23 mouse cellular contexts compared by ENCODE assay signal in the genomic region with DNA sequence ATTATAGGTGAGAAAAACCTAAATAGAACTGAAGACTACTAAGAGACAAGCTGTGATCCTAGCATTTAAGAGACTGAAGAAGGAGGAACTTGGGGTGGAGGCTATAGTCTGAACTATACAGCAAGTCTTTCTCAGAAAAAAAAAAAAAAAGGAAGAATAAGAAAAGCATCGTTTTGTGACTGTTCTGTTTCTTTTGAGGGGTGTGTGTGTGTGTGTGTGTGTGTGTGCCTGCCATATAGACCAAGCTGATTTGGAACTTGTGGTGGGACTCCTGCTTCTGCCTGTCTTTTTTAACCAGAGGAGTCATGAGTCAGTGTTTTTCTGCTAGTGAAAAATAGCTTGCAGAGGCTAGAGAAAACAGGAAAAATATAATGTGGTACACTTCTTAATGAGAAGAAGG. TPM values are rescaled to one million over a fixed set of nuclear protein-coding genes. Genes with fewer than 3 reads are reported as not detected.
DNase-seq lines count a peak whose midpoint lies in the region; ATAC-seq lines count a peak whose summit lies in the region.
"Had no signal": no experiment of that assay in that cellular context is flagged by ENCODE, and none has a peak within 500 bp of the region (broad histone marks: within the 10 kb centered on the region; RNA-seq: fewer than 3 reads in every experiment).

No protein-coding gene starts in this region.

- no peaks in the 10 kb centered on the region for H3K27me3 ChIP-seq in megakaryocyte, embryonic 14.5 days (replicated peaks)
- no peaks in the 10 kb centered on the region for H3K27me3 ChIP-seq in splenic B cell, adult 2 months (ENCODE audit: control insufficient read depth, insufficient read depth, low read length, poor library complexity, severe bottlenecking)
- H3K27me3 ChIP-seq: embryonic facial prominence, embryonic 12.5 days; forebrain, embryonic 13.5 days; forebrain, embryonic 15.5 days; Patski had no signal

- H3K9me3 ChIP-seq in megakaryocyte, embryonic 14.5 days, result no peaks in the 10 kb centered on the region
- H3K9me3 ChIP-seq: embryonic facial prominence, embryonic 10.5 days; embryonic facial prominence, embryonic 12.5 days; forebrain, embryonic 13.5 days; forebrain, embryonic 15.5 days had no signal

- H3K36me3 ChIP-seq in megakaryocyte, embryonic 14.5 days (replicated peaks; ENCODE audit: low read length), result peaks cover 27% of the 10 kb centered on the region
- no peaks in the 10 kb centered on the region for H3K36me3 ChIP-seq in splenic B cell, adult 2 months (ENCODE audit: control insufficient read depth, insufficient read depth, low read length, poor library complexity, severe bottlenecking)
- H3K36me3 ChIP-seq: forebrain, embryonic 15.5 days had no signal

- ATAC-seq in megakaryocyte, adult 5-6 weeks (ENCODE audit: poor library complexity, severe bottlenecking), result no peak
- 0 out of 2 replicates have a peak, but pooled peaks have one; percentile 10 for ATAC-seq in common myeloid progenitor, adult 5-6 weeks (replicated peaks; ENCODE audit: low read depth, poor library complexity, severe bottlenecking)
- ATAC-seq: forebrain, embryonic 13.5 days; forebrain, embryonic 15.5 days; forebrain, postnatal 0 days; Patski had no signal

- peak overlapping the region; percentile 30 for H3K4me3 ChIP-seq in megakaryocyte, embryonic 14.5 days (replicated peaks)
- H3K4me3 ChIP-seq: embryonic facial prominence, embryonic 10.5 days; embryonic facial prominence, embryonic 12.5 days; forebrain, embryonic 13.5 days; forebrain, embryonic 15.5 days had no signal

- peaks cover 45% of the 10 kb centered on the region for H3K4me1 ChIP-seq in megakaryocyte, embryonic 14.5 days

- DNase-seq in MEL-GATA-1-ER (ENCODE audit: extremely low read depth, low read depth), result peak; percentile 59
- DNase-seq in splenic B cell, adult 2 months (ENCODE audit: low read depth, low spot score), result peak; percentile 25
- DNase-seq in Muller cell, postnatal 12 days (ENCODE audit: inconsistent ontology term), result no peak
- no peak for DNase-seq in kidney, adult 9 months
- no peak for DNase-seq in kidney, postnatal 25 days
- DNase-seq: adrenal gland, adult 8-10 months; adrenal gland, postnatal 14 days; adrenal gland, postnatal 36 days; cerebellum, adult 11 months; cerebellum, adult 18-20 months; cerebellum, adult 8-10 months; cerebellum, adult 9-11 months; cerebellum, postnatal 14 days; cerebellum, postnatal 36 days; forebrain, postnatal 0 days had no signal

RNA-seq across cellular contexts. Expression of a gene that starts 4.7 kb away (rescaled TPM):
- 1.6 and 7.2 TPM in 2 replicates for polyA plus RNA-seq in megakaryocyte, embryonic 14.5 days (2012; ENCODE audit: insufficient read depth, low replicate concordance)
- total RNA-seq in megakaryocyte, adult 5-6 weeks (2015), result 32.8 and 34.0 TPM in 2 replicates
- 16.0 and 21.5 TPM in 2 replicates for total RNA-seq in megakaryocyte, adult 5-6 weeks (2017)
- 38.1 and 41.0 TPM in 2 replicates for total RNA-seq in common myeloid progenitor, adult 5-6 weeks (2017)

Comparison
In these comparisons a context has a peak if more than half of its experiments do, and no peak if none do; other contexts are left out.
1. DNase-seq: peak in MEL-GATA-1-ER (single experiment) and splenic B cell, adult 2 months (single experiment); none in Muller cell, postnatal 12 days (single experiment), kidney, adult 9 months (single experiment) and kidney, postnatal 25 days (0 of 2).